Mouse (Mus musculus) left cerebral cortex, postnatal 4 days (tissue): ENCODE data around the gene Car11. TPM values are rescaled to one million over a fixed set of nuclear protein-coding genes. Genes with fewer than 3 reads are reported as not detected.
"Not testable (repeated sequence)": the region's sequence is repeated elsewhere in the genome, so short reads cannot be mapped to it uniquely, and the experiment has no call there.

Experiments
- DNase-seq: peaks from one replicate; pipeline ENCODE4 v3.0.0-alpha.2; 2022
- intact Hi-C: fragments of 180-260 bp; cut with DNase I; formaldehyde crosslinking; loops from one replicate; pipeline ENCODE4 v1.15.1; 2025
- total RNA-seq, 2 experiments: library from RNA; stranded (reverse); gene quantifications; 2 replicates each; pipeline ENCODE4 v1.2.3; 2021

Gene Car11
- 100 to 1,000 TPM; 136 to 144 TPM for total RNA-seq

DNA sequence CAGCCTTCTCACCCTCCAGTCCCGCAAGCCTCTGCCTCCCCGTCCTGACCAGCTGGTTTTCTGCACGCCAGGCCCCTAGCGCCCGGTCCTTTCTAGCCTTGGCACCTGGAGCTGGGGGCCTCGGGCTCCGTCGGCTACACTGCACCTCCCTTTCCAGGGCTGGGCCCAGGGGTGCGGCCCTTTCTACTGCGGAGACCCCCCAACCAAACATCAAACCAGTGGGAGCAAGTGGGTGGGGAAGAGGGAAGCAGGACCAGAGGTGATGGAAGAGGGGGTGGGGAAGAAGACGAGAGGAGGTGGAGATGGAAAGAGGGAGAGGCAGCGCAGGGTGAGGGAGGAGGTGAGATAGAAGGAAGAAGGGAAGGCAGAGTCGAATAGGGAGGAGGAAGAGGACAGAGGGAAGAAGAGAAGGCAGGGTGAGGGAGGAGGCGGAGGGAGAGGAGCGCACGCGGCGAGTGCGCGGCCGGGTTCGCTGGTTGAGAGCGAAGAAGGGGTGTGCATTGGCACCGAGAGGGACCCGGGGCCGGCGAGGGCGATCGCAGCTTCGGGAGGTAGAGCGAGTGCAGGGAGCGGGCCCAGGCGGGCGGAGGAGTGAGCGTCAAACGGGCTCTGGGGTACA lies at the start of gene Car11:
Gene Car11, plus strand, starts transcription at position 321 of the 619 bp plus-strand sequence.
- no peak for DNase-seq
- intact Hi-C loops = loop anchor here (5.0 kb wide), 1 partner anchor 57 kb away; no protein-coding TSS in a partner anchor

DNA sequence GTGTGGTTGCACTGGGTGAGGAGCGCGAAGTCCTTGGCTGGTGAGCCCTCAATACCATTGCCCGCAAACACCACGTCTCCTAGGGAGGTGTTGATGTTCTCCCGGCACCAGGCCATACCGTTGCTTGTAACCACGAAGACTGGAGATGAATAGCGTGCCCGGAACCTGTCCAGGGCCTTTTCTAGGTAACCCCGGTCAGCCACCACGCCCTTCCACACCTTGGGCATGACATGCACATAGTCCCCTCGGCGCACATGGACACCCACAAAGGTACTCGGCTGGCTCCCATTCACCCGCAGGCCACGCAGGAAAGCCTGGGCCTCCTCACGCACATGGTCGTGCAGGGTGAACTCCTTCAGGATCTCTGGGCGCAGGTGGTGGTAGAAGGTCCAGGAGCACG lies 49.2 kb upstream of the Car11 start:
- intact Hi-C loops, DNase-seq: not testable (repeated sequence)

DNA sequence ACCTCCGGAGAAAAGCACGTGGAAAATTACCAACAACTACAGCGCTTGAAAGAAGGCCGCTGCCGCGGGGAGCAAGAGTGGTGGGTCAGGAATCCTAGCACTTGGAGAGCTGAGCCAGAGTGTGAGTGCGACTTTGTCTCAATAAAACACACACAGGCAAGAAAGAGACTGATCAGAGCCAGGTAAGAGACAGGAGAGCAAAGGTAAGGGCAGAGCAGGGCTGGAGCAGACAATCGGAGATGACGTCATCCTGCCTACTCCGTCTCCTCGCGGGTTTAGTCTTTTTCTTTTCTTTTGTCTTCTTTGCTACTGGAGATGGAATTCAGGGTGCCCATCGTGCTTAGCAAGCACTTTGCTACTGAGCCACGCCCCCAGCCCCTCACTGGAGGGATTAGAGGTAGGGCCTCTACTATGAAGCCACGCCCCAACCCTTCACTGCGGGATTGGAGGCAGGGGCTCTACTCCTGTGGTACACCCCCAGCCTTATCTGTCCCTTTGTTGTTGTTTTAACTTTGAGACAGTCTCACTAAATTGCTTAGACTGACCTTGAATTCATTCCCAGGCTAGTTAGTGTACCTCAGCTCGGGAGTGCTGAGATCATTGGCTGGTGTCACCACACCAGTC lies 45.1 kb upstream of the Car11 start:
- DNase-seq = no peak
- intact Hi-C loops = no loop called here

DNA sequence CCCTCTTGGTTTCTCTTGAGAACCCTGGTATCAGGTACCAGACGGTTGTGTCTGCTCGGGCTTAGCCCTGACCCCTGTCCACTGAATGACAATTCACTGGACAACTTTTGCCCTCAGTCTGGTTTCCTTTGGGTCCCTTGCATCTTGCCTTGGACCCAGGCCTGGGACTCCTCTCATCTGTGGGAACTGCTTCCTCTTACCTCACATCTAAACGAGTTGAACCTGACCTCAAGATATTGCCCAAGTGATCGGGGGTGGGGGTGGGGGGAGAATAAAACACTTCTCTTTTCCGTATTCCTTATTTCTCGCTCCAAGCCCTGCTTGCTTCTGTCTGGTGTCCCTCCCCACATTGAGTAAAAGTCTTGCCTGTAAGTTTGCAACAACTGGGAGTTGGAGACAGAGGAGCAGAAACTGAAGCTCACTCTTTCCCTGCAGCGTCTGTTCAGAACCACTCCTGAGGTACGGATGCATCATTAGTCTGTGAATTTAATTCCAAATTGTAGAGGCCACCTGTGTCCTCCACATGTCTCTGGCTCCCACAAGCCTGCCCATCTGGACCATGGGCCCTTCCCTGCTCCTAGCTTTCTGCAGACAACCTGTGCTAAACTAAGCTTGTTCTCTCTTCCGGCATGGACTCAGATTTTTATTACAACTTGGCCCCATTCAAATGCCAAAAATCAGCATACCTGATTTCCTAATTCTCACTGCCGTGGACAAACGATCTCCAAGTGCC lies 38.7 kb upstream of the Car11 start:
- DNase-seq = no peak
- intact Hi-C loops = no loop called here

DNA sequence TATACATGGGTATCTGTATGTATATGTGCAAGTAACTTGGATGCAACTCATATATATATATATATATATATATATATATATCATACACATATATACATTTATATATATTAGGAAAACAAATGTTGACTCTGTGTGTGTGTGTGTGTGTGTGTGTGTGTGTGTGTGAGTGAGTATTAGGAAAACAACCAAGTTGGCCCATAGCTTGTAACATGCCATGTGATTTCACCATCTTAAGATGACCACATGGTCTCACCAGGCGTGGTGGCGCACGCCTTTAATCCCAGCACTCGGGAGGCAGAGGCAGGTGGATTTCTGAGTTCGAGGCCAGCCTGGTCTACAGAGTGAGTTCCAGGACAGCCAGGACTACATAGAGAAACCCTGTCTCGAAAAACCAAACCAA lies 37.9 kb upstream of the Car11 start:
- intact Hi-C loops, DNase-seq: not testable (repeated sequence)

DNA sequence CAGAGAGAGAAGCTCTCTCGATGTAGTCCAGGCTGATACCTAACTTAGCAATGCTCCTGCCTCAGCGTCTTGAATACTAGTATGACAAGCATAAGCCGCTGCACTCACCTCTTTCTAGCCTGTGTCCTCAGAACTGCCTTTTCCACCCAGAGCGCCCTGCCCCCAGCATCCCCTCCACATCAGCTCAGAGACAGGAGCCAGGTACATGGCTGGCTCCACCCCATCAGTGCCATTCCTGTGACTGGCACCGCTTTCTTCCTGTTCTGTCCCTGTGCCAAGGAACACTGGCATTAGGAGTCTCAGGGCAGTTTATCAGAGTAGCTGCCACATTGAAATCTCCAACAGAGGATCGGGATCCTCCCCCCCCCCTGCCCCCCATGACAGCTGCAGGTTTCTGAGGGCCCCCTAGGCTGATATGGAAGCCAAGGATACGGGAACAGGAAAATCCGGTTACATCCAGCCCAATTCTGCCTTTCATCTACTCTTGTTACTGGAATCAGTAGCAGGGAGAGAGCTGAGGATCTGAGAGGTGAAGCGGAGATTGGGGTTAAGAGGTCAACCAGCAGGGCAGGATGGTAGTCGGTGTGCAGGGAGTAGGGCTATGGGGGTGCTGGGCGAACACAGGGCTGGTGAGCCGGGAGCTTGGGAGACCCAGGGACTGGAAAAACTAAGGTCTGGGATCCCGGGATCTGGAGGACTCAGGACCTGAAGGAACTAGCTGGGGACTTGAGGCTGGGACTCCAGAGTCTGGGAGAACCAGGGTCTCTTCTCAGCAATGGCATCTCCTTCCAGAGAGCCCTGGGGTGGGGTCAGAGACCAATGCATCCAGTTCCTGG lies 34.1 kb upstream of the Car11 start:
- no peak for DNase-seq
- intact Hi-C loops = no loop called here

DNA sequence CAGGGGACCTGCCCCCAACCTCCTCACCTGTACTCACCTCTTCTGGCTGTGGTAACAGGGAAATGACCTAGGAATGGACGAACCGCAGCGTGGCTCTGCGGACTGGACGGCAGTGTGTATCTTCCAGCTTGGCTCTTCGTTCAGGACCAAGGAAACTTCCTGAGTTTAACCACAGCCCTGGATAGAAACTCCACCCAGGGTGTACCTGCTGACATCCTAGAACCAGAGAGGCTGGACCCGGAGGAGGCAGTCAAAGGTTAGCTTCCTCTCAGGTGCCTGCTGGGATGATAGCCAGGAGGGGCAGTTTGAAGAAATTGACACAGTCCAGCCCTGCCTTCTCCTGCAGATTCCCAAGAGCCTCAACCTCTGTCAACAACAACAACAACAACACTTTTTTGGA lies 33.5 kb upstream of the Car11 start, which contains the start of gene Fut2:
Gene Fut2, minus strand, starts transcription at position 234 of the 400 bp plus-strand sequence.
- intact Hi-C loops = no loop called here
- no peak for DNase-seq

DNA sequence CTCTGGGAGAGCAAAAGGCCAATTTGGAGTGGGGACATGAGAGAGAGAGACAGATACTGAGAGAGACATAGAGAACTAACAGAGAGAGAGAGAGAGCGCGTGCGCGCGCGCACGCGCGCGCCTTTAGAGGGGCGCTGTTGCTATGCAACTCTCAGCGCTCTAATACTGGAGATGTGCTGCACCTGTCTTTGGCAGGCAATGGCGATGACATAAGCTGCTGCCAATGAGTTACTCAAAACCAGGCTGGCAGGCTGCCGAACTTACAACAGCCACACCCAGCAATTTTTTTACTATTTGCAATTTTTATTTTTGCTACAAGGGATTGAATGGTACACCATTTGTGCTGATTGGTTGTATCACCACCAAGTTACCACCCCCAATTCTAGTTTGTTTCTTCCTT lies 31.9 kb upstream of the Car11 start:
- intact Hi-C loops = no loop called here
- DNase-seq = no peak

DNA sequence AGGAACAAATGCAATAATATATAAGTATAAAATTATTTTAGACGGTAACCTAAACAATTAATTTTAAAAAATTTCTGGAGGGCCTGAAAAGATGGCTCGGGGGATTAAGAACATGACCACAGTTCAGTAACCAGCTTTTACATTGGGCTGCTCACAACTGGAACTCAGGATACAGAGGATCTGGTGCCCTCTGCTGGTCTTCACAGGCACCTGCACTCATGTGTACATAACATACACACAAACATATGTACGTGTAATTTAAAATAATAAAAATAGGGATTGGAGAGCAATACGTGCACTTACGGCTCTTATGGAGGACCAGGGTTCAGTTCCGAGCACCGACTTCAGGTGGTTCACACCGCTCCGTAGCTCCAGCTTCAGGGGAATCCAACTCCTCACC lies 30.7 kb upstream of the Car11 start:
- DNase-seq = no peak
- intact Hi-C loops = no loop called here

DNA sequence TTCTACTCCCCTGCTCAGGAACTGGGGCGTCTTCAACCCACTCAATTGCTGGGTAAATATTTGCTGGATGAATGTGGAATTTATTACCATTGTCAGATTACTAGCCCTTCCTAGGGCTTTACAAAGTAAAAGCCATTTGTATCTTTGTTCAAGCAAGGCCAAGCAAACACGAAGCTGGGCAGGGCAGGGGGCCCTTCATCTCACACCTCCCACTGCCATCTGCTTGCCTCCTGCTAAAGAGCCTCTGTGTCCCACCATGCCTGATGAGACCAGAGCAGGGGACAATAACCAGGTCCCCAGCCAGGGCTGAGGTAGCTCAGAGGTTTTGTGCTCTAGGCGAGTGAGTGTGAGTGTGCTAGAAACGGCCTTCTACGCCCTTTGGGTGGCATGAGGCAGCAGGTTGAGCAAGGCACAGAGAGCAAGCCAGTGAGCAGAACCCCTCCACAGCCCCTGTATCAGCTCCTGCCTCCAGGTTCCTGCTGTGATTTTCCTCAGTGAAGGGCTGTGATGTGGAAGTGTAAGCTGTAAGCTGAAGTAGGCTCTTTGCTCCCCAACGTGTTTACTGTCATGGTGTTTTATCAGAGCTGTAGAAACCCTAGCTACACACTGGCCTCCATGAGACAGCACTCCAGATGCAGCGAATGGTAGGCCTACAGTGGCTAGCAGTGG lies 21.9 kb upstream of the Car11 start:
- intact Hi-C loops = no loop called here

DNA sequence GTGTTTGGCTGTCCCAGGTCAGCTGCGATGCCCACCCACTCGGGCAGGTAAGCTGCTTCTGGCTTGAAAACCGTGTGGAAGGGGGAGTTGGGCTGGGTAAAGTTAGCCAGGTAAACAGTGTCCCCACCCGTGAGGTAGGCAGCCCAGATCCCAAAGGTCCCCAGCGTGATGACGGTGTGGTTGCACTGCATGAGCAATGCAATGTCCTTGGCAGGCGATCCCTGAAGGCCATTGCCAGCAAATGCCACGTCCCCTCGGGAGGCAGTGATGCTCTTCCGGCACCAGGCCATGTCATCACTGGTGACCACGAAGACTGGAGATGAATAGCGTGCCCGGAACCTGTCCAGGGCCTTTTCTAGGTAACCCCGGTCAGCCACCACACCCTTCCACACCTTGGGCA lies 21.1 kb upstream of the Car11 start:
- intact Hi-C loops = no loop called here
- DNase-seq = no peak

More for the DNA sequence above, 21.9 kb upstream of the Car11 start:
- DNase-seq = no peak

DNA sequence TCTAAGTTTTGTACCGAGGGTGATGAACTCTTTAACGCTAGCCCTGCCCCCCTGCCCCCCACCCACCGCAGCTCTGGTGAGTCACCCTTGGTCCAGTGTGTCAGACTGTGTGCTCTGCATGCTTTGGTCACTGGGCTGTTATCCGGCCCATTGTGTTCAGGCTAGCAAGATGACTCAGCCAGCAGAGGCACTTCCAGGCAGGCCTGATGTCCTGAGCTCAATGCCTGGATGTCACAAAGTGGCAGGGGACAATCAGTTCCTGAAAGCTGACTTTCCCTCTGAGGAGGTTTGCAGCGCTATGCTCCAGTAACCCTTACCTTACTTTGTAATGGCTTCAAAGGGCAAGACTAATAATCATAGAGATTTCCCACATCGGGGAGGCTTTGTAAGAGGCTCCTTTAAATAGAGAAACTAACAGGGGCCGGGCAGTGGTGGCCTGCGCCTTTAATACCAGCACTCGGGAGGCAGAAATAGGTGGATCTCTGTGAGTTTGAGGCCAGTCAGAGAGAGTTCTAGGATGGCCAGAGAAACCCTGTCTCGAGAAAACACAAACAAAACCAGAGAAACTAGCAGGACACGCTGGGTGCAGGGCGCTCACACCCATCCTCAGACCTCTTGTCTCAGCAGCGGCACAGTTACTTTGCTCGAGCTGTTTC lies 19.5 kb upstream of the Car11 start:
- intact Hi-C loops = loop anchor here (10.0 kb wide), 1 partner anchor 85 kb away; no protein-coding TSS in a partner anchor
- DNase-seq = no peak

DNA sequence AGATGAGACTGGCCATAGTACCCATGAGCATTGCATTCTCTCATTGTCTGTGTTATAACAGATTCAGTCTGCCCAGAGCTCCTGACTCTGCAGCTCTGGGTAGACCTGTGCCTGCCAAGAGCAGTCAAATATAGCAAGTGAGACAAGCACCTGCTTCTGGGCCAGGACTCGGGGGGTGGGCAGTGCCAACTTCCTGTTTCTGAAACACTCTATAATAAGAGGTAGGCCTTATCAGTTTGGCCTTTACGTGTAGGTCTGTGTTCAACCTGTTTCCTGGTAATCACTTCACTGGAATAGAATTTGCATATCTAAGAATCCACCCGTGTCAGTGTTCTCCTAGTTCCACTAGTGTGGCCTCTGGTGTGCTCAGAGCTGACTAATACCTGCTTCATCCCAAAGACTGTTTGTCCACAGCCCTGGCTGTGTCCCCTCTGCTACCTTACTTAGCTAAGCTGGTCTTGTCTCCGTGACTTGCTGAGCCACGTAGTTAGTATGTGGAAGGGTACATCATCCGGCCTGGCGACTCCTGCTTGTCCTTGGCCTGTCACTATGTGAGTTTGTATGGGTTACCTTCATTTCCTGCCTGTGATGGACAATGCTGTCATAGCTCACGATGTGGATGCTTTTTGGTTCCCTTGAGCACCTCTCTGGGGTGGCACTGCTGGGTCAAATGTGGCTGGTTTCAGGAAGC lies 18.5 kb upstream of the Car11 start:
- intact Hi-C loops = loop anchor here (10.0 kb wide), 1 partner anchor 86 kb away; no protein-coding TSS in a partner anchor
- no peak for DNase-seq

DNA sequence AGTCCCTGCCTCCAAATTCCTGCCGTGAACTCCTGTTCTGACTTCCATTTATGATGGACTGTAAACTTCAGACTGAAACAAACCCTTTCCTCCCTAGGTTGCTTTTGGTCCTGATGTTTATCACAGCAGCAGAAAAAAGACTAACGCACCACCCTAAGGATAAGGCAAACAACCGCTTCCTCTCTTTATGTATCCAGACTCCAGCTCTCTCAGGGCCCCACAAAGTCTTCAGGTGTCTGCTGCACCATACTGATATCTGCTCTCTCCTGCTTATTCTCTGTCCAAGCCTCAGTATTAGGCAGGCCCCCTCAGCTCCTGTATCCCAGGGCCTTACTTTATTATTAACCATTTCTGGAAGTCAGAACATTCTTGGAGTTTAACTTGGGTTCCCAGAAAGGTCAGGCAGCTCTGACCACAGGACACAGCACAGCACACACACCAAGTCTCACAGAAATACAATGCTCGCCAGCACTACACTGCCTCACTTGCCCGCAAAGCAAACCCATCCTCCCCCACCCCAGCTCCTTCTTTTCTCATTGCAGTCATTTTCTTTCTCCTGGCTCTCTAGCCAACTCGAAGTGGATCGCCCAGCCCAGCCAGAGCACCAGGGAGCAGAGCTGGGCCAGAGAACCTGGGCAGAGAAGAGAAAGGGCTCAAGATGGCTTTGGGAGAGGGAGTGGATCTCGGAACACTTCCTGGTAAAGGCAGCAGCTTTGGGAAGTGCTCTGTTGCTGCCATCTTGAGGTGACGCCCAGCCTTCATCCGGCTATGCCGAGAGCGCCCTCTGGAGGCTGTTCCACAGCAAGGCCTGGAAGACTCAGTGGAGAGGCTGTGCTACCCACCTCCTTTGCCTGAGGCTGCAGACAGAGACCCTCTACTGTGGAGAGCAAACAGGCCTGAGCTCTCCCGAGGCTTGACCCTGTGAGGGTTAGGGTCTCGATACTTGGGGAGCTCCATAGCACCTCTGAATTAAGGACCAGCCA lies 17.2 kb upstream of the Car11 start:
- peak; percentile 94 for DNase-seq
- intact Hi-C loops = loop anchor here (10.0 kb wide), 1 partner anchor 88 kb away; no protein-coding TSS in a partner anchor

DNA sequence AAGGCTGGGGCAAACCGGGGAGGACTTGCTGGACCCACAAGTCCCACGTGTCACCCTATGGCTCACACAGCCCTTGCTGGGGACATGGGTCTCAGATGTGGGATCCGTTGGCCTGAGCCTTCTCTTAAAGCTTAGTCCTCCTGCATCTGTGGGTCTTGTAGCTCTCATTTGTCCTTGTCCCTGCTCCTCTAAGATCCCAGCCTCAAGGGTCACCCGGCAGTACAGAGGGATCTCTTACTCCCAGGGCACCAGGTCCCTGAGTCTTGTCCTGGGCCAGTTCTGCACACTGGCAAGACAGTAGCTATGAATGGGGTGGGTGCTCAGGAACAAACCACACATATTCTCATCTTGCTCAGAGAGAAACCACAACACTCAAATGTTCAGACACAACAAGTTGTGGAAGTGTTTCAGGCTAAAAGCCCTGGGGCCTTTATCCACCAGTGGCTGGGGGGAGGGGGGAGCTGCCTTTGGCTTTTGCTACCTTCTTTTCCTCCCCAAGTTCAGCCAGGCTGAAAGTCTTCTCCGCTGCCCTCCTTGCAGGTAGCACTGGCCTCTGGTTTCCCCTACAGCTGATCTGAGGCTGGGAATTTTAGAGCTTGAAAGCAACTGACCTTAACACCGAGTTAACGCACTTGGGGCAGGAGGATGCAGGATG lies 16.1 kb upstream of the Car11 start, which contains the start of gene Ntn5:
Gene Ntn5, plus strand, starts transcription at position 627 of the 655 bp plus-strand sequence.
- no peak for DNase-seq
- intact Hi-C loops = loop anchor here (10.0 kb wide), 1 partner anchor 89 kb away; no protein-coding TSS in a partner anchor

DNA sequence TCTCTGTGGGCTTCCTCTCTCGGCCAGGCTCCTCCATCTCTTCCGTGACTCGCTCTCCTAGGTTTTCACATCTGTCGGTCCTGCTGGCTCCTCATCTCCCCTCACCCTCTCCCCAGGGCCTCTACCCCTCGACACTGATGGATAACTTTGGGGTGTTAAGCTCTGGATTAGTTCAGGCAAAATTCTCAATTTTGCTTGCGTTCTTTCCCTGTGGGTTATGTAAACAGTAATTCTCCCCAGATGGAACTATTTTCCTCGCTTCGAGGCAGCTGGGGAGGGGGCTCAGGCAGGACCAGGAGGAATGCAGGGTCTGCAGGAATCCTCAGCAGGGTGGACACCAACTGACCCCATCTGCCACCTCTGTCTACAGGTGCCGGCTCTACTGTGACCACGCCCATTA lies 13.8 kb upstream of the Car11 start:
- intact Hi-C loops = loop anchor here (10.0 kb wide), 1 partner anchor 91 kb away; no protein-coding TSS in a partner anchor

DNA sequence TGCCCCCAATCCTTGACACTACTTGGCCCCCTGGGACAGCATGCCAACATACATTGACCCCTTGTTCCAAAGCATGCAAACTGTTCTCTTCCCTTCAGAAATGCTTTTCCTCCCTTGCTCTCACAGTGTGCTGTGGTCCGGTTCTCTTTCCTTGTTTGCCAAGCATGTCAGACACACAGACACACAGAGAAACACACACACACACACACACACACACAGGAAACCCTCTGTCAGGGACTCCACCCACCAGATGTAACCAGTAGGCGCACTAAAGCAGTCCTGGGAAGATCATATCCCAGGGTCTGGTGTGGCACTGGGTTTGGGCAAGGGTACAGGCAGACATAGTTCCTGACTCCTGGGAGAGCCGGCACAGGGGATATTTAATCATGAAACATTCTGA lies 12.8 kb upstream of the Car11 start:
- DNase-seq = no peak
- intact Hi-C loops = loop anchor here (10.0 kb wide), 1 partner anchor 92 kb away; no protein-coding TSS in a partner anchor

More for the DNA sequence above, 13.8 kb upstream of the Car11 start:
- no peak for DNase-seq
